Mouse (Mus musculus) regulatory T cell (primary cell): ENCODE data around the gene Zfp553.

Experiments
- in situ Hi-C: fragments of 300-600 bp; cut with MboI, MseI; formaldehyde crosslinking; loops from one replicate; pipeline ENCODE4 v1.15.1; 2025; ENCODE audit warnings: high pct_unique_total_duplicates

Gene Zfp553

GRCm38 (mm10) chr7:127232622-127233367 lies at the start of gene Zfp553, which contains the start of gene Sept1:
Gene Zfp553, plus strand, starts transcription at chr7:127233061.
Gene Sept1, minus strand, starts transcription at chr7:127233130.
- in situ Hi-C loops, result no loop called here

GRCm38 (mm10) chr7:127183345-127183744 lies 49.5 kb upstream of the Zfp553 start:
- in situ Hi-C loops, result loop anchor here (5.0 kb wide), 1 partner anchor 46 kb away; the partner anchor contains the start of gene Spn

- in situ Hi-C loops, result loop anchor here (5.0 kb wide), 1 partner anchor 47 kb away; the partner anchor contains the start of gene Spn
These were observed 49.0 kb upstream of the Zfp553 start for GRCm38 (mm10) chr7:127183828-127184227.

GRCm38 (mm10) chr7:127184720-127185119 lies 48.1 kb upstream of the Zfp553 start:
- in situ Hi-C loops, result loop anchor here (5.0 kb wide), 1 partner anchor 47 kb away; the partner anchor contains the start of gene Spn

- in situ Hi-C loops, result no loop called here
These were observed 47.3 kb upstream of the Zfp553 start for GRCm38 (mm10) chr7:127185601-127186000.

GRCm38 (mm10) chr7:127187351-127187750 lies 45.5 kb upstream of the Zfp553 start:
- in situ Hi-C loops, result no loop called here

GRCm38 (mm10) chr7:127188305-127189276 lies 44.3 kb upstream of the Zfp553 start:
- in situ Hi-C loops, result no loop called here

- in situ Hi-C loops, result no loop called here
These were observed 42.2 kb upstream of the Zfp553 start for GRCm38 (mm10) chr7:127190672-127191071.

GRCm38 (mm10) chr7:127192989-127193388 lies 39.9 kb upstream of the Zfp553 start:
- in situ Hi-C loops, result no loop called here

- in situ Hi-C loops, result no loop called here
These were observed 38.7 kb upstream of the Zfp553 start for GRCm38 (mm10) chr7:127194011-127194632.

- in situ Hi-C loops, result no loop called here
These were observed 38.2 kb upstream of the Zfp553 start for GRCm38 (mm10) chr7:127194633-127195029.

GRCm38 (mm10) chr7:127195544-127196295 lies 37.1 kb upstream of the Zfp553 start, which contains the start of gene Cd2bp2:
Gene Cd2bp2, minus strand, starts transcription at chr7:127196050.
- in situ Hi-C loops, result no loop called here

- in situ Hi-C loops, result no loop called here
These were observed 36.4 kb upstream of the Zfp553 start for GRCm38 (mm10) chr7:127196484-127196883.

- in situ Hi-C loops, result no loop called here
These were observed 26.3 kb upstream of the Zfp553 start for GRCm38 (mm10) chr7:127206606-127207005.

GRCm38 (mm10) chr7:127207374-127208294 lies 25.2 kb upstream of the Zfp553 start:
- in situ Hi-C loops, result no loop called here

- in situ Hi-C loops, result no loop called here
These were observed 24.6 kb upstream of the Zfp553 start, which contains the start of gene Tbc1d10b for GRCm38 (mm10) chr7:127208295-127208552. Gene Tbc1d10b, minus strand, starts transcription at chr7:127208468.

GRCm38 (mm10) chr7:127208553-127209438 lies 24.1 kb upstream of the Zfp553 start, which contains the start of gene Mylpf:
Gene Mylpf, plus strand, starts transcription at chr7:127208890.
- in situ Hi-C loops, result no loop called here

- in situ Hi-C loops, result no loop called here
These were observed 23.0 kb upstream of the Zfp553 start for GRCm38 (mm10) chr7:127209851-127210250.

GRCm38 (mm10) chr7:127210266-127210665 lies 22.6 kb upstream of the Zfp553 start:
- in situ Hi-C loops, result no loop called here
